Mouse (Mus musculus) left cerebral cortex, adult 9 months (tissue): Measurements from ENCODE around the gene Mylk.

Experiments
- DNase-seq, 2 experiments: peaks; one replicate each; pipeline ENCODE4 v3.0.0; 2022; ENCODE audit warnings: low spot score in 2 of 2

The Mylk gene

GRCm38 (mm10) chr16:34847638-34848037 lies 102.6 kb downstream of the Mylk start:
- DNase-seq, result no peak

GRCm38 (mm10) chr16:34854066-34854465 lies 109.1 kb downstream of the Mylk start:
- DNase-seq, result no peak

DNA sequence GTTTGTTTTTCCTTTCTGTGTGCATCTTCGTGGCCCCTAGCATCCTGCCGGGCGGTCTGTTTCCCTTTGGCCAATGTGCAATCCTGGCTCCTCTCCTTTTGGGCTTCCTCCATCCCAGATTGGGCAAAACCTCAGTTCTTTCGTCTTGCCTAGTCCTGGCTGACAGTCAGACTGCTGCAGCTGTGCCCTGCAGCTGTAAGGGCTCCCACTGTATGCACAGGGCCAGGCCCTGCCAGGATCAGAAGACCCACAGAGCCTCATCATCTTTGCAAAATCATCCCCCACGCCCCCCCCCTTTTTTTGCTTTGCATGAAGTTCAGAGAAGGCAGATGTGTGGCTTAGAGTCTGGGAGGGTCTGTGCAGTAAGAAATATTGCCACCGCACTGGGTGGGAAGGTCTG lies 110.1 kb downstream of the Mylk start:
- no peak for DNase-seq

GRCm38 (mm10) chr16:34855751-34856150 lies 110.7 kb downstream of the Mylk start:
- DNase-seq, result no peak

DNA sequence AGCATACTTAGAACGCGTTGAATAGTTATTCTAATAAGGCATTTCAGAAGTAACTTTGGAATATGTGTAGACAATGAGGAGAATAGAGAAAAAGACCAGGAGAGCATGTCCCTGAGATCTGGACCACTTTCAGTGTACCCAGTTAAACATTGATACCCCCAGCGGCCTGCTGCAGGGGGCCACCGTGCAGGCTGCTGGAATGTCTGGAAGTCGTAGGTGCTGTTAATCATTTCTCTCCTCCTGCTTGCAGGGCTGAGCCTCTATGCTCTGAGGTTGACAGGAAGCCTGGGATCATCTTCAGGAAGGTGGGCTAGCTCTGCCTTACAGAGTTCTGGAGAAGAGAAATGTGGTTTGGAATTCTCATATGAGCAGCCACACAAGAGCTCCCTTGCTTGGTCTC lies 112.6 kb downstream of the Mylk start:
- DNase-seq, result no peak

- DNase-seq, result no peak
These were observed 115.8 kb downstream of the Mylk start for GRCm38 (mm10) chr16:34860761-34861160.

DNA sequence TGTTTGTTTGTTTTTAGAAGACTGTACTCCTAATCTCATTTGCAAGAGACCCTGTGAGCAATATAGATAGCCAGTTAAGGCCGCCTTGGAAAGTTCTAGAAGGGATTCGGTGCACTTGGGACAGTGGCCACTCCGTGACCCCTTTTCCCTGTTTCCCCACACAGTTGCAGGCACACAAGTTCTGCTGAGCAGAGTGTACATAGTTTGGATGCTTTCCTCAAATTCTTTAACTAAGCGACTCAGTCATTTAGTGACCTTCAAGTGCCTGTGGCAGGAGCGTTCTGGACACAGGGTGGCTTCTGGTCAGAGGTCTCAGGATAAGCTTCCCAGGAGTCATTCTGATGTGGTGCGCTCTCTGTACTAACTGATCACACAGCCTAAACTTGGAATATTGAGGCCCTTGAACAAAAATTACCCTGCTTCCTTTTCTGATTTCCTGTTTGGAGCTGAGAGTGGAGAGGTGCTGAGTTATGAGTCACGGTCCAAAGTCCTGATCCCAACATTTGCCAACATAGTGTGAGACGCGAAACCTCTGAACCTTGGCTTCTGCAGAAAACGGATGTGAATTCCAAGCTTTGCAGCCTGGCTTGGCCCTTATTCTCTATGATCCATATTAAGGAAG lies 116.8 kb downstream of the Mylk start:
- DNase-seq, result no peak

DNA sequence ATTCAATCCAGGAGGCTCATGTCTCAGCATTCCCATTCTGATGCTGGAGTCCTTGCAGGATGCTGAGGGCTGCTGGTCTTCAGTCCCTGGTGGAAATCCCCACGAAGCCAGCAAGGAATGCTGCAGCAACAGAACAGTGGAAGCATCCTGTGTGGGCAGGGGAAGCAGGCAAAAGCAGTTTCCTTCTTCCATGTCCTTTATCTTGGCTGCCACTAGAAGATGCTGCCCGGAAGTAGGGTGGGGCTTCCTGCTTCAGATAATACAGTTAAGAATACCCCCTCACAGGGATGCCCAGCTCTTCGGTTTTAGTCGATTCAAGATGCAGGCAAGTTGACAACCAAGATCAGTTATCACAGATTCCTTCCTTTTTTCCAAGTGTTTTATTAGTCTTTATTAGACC lies 120.4 kb downstream of the Mylk start:
- no peak for DNase-seq

DNA sequence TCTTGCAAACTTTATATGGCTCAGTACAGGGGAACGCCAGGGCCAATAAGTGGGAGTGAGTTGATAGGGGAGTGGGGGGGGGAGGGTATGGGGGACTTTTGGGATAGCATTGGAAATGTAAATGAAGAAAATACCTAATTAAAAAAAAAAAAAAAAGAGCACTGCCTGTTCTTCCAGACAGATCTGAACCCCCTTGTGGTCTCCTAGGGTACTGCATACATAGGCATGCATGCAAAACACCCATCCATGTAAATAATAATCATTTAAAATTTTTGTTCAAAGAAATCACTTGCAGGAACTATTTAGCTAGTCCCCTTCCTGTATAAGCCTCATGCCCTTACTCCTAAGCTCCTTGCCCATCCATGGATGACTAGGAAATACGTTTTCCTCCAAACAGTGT lies 122.2 kb downstream of the Mylk start:
- no peak for DNase-seq

DNA sequence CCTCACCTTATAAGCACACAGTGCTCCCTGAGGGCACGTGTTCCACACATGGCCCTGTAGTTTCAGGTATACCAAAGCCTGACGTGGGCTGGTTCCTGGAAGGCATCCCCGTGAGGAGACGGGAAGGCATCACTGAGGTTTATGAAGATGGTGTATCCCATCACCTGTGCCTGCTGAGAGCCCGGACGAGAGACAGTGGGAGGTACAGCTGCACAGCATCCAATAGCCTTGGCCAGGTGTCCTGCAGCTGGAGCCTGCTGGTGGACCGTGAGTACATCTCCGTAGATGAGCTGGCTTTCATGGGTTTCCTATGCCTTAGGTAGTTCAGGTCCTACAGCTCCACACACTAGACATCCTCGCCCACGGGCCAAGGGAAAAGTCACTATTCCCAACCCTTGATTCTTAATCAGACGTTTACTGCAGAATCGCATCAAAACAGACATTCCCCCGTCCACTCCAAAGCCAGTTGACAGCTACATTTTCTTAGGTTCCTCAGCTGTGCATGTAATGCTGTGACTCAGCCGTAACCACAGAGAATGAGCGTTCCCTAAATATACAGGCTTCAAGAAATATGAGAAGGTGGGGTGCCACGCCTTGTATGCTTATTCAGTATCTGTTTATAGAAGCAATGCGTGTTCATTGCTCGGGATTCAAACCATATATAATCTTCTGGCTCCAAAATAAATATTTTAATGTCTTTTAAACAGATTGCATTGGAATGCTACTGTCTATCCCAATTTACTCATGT lies 135.2 kb downstream of the Mylk start:
- DNase-seq, result no peak

DNA sequence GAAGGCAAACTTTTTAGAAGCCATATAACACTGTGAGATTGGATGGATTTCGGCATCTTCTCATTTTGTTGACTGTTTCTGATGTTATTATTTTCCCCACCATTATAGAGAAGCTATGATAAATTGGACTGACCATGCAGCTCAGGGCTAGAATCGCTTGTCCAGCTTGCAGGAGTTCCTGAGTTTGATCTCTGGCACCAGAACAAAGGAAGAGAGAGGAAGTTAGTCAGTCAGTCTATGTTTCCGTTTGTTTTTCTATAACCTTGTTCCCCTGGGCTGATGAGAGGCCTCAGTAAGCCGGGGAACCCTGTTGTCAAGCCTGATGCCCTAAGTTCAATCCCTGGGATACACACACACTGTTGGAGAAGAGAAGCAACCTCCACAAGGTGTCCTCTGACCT lies 135.8 kb downstream of the Mylk start:
- no peak for DNase-seq

DNA sequence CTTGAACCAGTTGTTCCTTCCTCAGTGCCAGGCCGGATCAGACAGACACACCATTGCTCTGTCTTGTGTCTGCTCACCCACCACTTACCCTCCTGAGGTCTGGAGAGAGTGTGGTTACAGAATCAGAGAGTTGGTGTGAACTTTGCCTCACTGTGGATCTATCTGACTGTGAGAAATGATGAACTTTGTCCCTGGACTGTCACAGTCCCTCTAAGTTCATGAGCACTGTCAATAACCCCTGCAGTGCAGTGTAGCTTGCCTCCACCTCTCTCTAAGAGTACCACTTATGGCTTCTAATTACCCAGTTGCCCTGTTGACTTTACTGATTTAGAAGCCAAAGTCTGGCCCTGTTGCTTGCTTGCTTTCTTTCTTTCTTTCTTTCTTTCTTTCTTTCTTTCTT lies 142.0 kb downstream of the Mylk start:
- DNase-seq, result no peak

DNA sequence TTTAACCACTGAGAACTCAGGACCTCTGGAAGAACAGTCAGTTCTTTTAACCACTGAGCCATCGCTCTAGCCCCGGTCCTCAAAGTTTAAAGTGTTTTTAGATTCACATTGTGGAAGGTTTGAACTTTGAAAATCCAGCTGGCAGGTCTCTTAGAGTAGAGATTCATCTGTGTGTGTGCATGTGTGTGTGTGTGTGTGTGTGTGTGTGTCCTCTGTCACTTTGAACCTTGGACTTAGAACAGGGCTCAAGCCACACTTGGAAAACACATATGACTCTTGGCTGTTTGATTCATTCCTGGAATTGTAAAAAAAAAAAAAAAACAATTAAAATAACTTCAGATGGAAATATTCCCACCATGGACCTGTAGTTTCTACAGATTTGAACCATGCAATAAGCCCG lies 149.0 kb downstream of the Mylk start:
- DNase-seq, result no peak

DNA sequence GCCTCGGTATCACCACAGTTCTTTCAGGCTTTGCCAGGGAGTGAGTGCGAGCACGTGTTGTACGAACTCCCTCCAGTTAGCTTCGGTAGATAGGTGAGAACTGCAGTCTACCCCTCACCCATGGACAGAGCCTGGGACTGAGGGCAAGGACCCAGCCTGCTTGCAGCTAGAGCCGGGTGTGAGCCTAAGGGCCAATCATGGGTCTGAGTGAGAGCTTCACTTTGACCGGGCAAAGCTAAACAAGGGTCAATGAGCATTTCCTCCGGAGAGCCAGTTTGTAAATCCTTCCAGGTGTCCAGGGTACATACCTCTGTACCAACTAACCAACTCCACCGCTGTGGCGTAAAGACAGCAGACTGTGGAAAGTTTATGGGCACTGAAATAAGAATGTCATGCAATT lies 150.9 kb downstream of the Mylk start:
- no peak for DNase-seq

- DNase-seq, result no peak
These were observed 152.0 kb downstream of the Mylk start for GRCm38 (mm10) chr16:34896996-34897395.

- no peak for DNase-seq
These were observed 153.2 kb downstream of the Mylk start for GRCm38 (mm10) chr16:34898057-34898789.

GRCm38 (mm10) chr16:34899071-34899808 lies 154.2 kb downstream of the Mylk start:
- DNase-seq, result no peak

DNA sequence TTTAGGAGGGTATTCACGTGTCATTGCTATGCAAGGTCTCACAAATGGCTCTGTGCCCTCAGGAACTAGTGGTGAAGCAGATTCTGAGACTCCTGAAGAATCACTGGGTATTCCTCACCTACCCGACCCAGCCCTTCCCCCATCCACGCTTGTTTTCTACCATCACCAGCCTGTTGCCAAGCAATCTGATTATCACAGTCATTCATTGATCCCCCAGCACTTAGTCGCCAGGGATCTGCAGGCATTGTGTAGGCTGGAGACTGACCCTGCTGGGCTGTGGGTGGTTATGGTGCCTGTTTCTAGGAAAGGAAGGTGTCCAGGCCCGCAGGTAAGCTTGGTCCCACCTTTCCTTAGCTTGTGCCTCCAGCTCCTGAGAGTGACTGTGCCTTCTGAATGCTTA lies 155.0 kb downstream of the Mylk start:
- no peak for DNase-seq

DNA sequence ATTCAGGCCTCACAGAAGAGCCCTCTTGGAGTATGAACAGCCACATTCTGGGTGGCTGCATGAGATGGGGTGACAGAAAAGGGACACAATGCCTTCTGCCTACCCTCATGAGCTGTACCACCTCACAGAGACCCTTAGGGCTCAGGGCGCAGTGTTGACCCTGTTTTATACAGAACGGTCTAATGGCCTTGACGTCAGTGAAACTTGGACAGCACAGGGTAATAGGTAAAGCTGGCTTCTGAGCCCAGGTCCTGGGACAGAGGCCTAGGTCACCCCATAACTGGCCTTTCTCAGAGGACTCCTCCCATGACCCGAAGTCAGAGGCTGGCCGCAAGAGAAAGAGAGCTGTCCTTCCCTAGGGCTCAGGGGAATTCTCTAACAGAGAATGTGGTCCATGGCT lies 155.5 kb downstream of the Mylk start:
- no peak for DNase-seq

GRCm38 (mm10) chr16:34901031-34901430 lies 156.0 kb downstream of the Mylk start:
- no peak for DNase-seq

- no peak for DNase-seq
These were observed 156.7 kb downstream of the Mylk start for GRCm38 (mm10) chr16:34901611-34902293.

GRCm38 (mm10) chr16:34902294-34902680 lies 157.3 kb downstream of the Mylk start:
- DNase-seq, result peak; percentile 18 to 71
